Mouse (Mus musculus) monocyte, adult 2 months (primary cell): ENCODE data around the gene Scamp4.

Source experiments
- DNase-seq, 2 experiments: peaks; one replicate each; pipeline ENCODE4 v3.0.0; 2022; ENCODE audit warnings: low spot score in 2 of 2, low read depth in 1 of 2

The Scamp4 gene

DNA sequence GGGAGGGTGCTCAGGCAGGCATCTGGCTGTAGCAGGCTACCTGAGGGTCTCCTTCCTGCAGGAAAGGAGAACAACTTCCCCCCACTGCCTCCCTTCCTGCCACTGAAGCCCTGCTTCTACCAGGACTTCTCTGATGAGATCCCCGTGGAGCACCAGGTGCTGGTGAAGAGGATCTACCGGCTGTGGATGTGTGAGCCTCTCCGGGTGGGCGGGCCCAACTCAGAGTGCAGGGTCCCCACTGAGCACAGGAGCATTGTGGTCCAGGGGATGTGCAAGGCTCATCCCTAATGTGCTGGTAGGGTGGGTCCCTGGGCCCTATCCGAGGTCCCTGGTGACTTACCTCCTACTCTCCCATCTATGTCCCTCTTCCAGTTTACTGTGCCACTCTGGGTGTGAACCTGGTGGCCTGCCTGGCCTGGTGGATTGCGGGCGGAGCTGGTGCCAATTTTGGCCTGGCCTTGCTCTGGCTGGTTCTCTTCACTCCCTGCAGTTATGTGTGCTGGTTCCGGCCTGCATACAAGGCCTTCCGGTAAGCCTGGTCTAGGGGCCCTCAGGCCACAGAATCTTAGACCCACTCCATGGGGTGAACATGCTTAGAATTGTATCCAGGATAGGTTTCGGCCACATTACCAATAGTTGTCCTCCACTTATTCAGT, 6.7 kb downstream of the Scamp4 start:
- DNase-seq = no peak

DNA sequence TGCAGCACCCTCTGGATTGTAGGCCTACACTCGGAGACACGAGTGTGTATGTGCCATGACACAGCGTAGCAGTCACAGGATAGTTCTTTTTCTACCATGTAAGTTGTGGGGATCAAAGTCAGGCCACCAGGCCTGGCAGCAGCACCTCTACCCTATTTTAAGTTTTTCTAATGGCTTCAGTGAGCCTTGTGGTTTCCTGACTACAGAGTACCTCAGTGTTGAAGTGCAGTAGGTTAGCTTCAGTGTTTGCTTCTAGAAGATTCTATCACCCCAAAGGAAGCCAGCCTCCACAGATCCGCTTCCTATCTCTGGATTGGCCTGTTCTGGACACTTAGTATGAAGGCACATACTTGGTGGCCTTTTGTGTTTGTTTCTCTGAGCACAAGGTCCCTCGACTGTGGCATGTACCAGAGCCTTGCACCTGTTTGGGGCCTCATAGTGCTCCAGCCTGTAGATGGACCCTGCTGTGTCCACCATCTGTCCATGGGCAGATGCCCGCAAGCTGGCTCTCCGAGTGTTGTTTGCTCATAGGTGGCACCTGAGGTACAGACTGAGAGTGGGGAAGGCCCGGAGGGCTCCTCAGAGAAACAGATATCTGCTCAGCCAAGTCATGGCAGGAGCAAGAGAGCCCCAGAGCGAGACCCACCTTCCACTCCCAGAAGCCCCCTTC, 7.6 kb downstream of the Scamp4 start:
- DNase-seq = no peak

DNA sequence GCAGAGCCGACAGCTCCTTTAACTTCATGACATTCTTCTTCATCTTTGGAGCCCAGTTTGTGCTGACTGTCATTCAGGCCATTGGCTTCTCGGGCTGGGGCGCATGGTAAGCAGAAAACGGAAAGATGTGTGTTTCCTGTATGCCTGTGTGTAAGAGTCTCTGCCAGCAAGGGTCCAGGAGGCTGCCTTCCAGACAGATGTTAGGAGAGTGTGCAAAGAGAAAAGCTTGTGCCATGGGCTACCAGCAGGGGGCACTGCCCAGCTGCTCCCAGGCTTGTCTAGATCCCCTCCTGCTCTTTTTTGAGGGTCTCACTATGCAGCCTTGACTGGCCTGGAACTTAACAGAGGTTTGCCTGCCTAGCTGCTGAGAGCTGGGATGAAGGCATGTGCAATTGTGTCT, 8.4 kb downstream of the Scamp4 start:
- DNase-seq = no peak

DNA sequence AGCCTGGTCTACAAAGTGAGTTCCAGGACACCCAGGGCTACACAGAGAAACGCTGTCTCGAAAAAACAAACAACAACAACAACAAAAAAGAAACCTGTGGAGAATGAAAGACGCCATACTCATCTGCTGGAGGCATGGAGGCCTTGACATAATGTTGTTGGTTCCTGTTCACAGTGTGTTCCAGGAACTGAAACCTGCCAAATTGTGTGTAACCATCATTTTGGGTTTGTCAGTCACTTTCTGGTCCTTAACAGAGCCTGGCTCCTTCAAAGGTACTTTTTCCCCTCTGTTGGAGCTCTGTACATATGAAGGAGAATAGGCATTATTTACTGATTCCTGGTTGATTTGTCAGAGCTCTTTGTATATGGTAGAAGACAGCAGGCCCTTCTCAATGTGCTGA, 9.2 kb downstream of the Scamp4 start:
- no peak for DNase-seq

DNA sequence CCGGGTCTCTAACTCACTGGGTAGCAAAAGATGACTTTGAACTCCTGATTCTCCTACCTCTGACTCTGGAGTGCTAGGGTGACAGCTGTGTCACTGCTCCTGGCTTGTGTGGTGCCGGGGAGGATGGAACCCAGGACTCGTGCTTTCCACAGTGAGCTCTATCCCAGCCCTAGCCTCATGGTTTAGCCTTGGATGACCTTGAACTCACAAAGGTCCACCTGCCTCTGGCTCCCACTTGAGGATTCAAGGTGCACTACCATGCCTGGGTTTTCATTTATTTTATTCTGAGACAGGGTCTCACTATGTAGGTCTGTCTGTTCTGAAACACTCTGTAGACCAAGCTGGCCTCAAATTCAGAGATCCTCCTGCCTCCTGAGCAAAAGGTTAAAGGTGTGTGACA, 11.1 kb downstream of the Scamp4 start:
- DNase-seq = no peak

DNA sequence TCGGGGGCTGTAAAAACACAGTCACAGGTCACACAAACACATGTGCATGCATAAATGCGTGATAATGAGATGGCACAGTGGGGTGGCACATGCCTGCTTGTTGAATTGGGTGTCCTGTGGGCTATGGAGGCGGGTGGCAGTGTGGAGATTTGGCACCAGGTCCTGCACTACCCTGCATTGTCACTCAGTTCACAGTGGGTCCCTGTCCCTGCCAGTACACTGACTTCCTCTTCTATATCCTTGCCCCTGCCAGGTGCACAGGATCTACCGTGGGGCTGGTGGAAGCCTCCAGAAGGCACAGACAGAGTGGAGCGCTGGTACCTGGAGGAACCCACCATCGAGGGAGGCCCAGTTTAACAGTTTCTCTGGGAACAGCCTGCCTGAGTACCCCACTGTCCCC, 11.7 kb downstream of the Scamp4 start:
- no peak for DNase-seq

DNA sequence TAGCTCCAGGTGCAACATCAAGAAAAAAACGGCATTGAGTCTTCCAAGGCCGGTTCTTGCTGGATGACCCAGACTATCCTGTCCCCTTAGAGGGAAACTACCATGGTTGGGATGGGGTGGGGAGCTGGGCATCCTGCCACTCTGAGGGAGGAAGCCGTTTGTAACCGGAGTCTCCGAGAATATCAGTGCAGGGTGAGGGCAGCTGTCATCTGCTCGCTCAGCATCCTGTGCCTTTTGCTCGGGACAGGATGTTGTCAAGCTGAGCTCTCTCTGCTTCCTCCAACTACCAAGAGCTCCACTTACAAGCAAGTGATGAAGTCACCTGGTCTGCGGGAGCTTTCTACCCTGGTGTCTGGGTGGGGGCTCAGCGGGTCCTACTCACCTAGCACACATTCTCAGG, 15.5 kb downstream of the Scamp4 start:
- no peak for DNase-seq

DNA sequence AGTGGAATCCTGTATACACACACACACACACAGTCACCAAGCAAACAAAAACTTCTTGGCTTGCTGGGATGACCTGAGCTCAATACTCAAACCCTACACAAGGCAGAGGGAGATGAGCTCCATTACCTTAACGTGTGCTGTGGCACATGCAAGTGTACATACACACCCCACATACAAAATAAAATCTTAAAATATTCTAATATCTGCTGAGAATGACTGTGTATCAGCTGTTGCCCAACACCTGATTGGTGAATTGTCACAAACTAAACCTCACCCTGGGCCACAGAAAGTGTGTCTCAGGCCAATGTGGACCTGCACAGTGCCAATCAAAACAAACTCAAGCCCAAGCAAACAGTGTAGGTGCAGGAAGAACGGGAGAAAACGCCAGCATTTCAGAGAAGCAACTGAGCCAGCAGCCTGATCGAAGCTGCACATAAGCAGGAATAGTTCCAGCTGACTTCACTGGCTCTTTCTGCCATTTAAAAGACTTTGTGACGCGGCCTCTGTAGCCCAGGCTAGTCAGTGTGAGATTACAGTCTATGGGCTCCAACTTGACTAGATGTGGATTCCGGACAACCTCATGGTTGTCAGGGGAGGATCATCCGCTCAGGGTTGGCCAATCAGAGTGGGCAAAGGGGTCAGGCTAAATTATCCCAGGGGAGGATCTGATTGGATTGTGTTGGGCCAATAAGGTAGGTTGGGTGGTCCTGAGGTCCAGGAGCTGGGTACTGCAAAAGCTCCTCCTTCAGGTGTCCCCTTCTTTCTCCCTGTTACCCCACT, 17.0 kb downstream of the Scamp4 start:
- no peak for DNase-seq

DNA sequence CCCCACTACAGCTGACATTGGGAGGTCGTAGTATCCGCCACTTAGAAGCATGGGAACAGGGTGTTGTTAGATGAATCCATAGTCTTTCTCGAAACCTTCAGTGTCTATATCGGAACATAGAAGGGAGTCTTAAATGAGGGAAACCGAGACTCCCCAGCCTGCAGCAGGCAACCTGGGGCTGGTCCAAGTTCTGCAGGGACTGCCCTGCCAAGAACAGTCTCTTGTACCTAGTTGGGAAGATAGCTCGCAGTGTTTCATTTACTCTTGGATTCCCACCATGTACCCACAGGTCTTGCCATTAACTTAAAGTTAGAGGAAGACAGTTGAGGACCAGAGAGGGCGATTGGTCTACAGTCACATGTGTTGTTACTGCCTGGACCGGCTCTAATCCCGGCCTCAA, 17.7 kb downstream of the Scamp4 start:
- no peak for DNase-seq

DNA sequence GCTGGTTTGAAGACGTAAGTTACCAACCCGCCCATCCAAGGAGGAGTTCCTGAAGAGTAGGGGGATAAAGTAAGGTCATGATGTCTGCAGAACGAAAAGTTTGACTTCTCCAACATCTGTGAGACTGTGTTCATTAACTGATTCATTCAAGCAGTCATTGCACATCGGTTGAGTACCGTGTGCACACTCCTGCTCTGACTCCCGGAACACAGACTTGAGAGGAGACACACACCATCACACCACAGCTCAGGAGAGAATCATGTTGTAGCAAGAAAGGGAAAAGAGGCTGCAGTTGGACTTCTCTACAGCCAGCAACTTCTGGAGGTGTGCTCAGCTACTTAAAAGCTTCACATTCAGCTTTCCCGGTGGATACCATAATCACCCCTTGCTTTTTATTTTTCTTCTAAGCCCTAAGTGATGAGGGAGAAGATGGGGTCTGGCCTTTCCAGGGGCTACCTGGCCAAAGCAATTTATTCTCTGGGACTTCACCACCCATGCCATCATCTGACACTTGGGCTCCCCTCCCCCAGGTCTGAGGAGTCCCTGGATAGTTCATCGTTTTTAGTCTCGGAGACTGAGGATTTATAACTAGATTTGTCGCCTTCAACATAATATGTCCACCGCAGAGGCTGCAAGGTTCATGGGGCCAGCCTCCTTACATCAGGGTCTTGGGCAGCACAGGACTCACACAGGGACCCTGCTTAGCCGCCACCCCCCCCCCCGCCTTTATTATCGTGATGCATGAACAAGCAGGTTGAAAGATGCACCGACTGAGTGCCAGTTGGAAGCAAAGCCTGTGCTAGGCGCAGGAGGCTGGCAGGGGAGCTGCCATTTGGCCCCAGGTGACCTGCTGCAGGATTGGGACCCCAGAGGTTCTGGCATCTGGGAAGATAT, 18.4 kb downstream of the Scamp4 start:
- no peak for DNase-seq

DNA sequence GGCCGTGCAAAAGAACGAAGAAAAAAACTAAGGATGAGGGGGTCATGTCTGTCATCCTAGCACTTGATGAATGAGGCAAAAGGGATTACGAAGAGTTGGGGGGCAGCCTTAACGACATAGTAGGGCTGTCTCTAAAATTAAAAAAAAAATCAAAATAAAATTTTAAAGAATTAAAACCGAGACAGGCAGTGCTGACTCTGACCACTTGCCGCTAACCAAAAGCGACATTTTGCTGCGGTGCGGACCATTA, 18.9 kb downstream of the Scamp4 start:
- no peak for DNase-seq

DNA sequence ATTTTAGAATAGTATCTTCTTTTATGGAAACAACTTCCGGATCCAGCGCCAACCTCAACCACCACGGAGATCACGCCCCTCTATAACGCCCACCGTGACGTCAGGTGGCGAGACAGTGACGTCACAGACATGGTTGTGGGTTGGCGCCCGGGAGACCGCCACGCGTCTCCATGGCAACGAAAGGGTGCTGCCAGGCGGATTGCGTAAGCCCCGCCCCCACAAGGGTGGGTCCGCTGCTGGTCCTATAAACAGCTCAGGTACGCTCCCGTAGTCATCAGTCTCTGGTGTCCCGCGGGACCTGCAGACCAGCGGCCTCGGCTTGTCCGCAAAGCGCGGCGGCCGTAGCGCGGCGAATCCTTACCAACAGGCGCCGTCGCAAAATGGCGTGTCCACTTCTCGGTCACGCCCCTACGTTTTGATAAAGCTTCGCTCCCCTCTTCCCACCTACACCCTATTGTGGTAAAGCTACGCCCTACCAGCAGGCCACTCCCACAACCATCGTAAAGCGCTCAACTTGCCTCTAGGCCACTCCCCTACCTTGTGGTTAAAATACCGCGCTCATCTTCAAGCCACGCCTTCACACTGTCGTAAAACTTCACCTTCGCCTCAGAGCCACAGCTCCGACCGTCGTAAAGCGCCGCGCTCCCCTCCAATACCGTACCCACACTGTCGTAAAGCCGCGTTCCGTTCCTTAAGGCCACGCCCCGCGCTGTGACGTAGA, 19.4 kb downstream of the Scamp4 start:
- peak; percentile 97 to 100 for DNase-seq

DNA sequence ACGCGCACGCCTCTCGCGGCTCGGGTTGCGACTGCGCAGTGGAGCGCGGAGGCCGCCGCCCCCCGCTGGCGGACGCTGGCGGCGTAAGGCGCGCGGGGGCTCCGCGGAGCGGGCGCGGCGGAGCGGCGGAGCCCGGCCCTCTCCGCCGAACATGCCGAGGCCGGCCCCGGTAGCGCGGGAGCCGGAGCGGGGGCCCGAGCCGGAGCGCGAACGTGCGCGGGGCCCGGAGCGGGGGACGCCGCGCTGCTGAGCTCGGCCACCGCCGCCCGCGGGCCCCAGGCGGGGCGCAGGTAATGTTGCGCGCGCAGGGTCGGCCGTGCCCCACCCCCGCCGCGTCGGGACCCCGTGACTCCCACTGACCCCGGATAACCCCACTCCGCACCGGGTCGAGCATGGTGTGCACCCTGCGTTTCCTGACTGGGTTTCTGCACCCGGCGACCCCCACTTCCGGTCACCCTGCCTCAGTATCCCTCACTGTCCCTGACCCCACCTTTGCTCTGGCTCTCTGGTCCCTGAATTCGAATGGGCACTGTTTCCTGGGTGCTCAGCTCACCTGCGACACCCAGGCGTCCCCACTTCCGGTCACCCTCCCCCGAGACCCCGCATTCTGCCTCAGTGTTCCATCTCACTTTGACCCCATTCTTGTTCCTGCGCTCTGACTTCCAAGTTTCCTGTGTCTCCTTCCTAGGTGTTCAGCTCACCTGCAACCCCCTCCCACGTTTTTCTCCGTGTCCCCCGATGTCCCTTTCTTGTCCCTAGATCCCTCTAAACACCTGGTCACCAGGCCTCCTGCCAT, 20.2 kb downstream of the Scamp4 start, which contains the start of gene Csnk1g2:
Csnk1g2 (plus strand) TSS at position 178 of the 796 bp plus-strand sequence.
- DNase-seq = peak in 1 of 2 experiments; percentile 18

DNA sequence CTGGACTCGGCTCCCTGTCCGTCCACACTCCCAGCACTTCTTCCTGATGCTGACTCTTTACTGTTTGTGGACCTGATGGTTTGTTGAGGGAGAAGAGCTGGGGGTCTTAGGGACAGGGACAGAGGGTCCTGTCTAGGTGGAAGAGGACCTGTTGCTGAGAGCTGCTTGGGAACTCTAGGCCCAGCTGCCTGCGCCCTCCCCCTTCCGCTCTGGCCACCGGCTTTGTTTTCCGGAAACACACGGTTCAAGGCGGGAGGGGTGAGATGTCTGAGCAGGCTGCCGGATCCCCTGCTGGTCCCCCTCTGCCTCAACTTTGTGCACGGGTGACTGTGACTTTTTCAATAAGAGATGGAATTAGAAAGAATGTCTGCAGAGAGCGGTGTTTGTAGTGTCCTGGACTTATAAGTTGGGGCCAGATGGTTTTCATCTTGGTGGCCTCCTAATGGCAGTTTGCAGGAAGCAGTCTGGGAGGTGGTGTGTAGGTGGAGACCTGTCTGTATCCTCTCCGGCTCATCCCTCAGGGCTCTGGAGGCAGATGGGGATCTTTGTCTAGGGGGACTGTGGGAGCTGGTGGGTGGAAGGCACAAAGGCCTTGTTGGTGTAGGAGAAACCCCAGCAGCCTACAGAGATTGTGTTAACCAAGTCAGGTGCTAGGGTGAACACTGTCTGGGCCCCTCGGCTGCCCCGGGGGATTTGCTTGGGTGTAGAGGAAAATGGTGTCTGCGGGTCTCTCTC, 21.0 kb downstream of the Scamp4 start:
- DNase-seq = peak in 1 of 2 experiments; percentile 48

DNA sequence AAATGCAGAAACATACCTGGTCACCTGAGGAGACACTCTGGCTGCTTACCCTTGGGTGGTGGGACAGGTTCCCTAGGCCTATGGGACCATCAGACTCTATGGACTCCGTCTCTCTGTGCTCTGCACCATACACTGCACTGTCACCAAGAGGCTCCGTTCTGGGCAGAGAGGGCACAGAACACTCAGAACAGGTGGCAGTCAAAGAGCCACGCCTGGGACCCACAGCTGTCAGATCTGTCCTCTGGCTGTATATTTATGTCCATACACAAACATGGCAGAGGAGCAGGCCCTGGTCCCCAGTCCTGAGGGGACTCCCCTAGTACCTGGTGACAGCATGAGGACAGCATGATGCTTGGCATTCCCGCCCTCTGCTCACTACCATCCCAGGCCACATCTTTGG, 23.1 kb downstream of the Scamp4 start:
- DNase-seq = no peak

DNA sequence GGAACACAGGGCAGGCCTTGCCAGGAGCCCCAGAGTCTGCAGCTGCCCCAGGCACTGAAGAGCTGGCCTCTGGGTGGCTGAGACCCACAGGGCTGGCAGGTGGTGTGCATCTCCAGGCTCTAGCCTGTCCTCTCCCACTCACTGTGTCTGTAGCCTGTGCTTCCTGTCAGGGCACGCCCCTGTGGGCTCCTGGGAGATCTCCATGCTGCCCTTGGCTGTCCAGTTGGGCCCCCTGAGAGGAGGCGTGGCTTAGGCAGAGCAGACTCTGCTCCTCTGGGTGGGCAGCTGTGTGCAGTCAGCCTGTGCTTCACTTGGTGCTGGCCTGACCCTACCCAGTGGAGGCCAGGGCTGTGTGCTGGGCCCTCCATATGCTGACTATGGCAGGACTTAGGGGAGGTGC, 25.0 kb downstream of the Scamp4 start:
- no peak for DNase-seq

DNA sequence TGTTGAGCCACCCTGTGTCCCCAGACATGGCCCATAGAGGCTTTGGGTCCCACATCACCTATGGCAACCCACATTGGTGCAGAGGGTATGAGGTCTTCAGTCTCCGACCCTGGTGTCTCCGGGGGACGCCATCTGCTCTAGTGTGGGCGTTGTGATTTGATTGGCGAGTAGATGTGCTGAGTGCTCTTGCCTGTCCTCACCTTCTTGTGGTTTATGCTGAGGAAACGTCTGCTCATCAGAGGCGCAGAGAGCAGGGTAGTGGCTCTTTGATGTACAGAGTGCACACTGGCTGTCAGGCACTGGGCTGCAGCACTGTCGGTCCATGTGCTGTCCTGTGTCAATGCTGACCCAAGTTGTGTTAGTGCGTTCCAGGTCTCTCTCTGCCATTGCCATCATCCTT, 26.3 kb downstream of the Scamp4 start:
- no peak for DNase-seq

DNA sequence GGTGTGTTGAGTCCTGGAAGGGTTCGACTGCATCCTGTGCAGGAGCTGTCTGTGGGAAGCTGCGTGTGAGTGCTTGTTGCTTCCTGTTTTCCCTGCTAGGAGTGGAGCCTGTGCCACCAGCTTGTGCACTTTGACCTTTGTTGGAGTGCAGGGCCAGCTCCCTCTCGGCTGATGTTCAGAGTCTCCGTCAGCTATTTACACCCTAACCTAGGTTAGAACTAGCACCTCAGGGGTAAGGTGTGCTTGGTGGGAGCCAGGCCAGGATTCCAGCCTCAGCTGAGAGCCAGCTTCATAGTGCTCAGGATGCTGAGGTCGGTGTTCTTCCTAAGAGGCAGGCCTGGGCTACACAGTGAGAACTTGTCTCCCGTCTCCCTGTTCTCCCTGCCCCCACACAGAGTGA, 32.7 kb downstream of the Scamp4 start:
- DNase-seq = no peak

DNA sequence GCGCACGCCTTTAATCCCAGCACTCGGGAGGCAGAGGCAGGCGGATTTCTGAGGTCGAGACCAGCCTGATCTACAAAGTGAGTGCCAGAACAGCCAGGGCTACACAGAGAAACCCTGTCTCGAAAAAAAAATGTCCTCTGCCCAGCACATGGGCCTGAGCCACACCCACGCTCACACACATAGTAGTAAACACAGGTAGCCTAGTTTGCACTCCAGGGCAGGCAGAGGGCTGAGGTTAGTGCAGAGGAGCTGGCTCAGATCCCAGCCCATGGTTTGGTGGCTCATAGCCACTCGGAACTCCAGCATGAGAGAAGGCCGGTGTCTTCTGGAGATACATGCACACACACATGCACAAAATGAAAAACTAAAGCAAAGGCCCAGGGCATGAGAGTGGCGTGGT, 44.3 kb downstream of the Scamp4 start:
- no peak for DNase-seq
